Mouse (Mus musculus) G1E (cell line): ENCODE measurements around the gene St3gal5. TPM values are rescaled to one million over a fixed set of nuclear protein-coding genes. Genes with fewer than 3 reads are reported as not detected.

Source experiments
- ATAC-seq: 2 replicates; pipeline ENCODE4 v1.8.0; 2016; ENCODE audit warnings: mild to moderate bottlenecking; ENCODE audit not compliant: insufficient number of reproducible peaks, poor library complexity, low FRiP score, severe bottlenecking; ENCODE audit errors: extremely low read depth
- DNase-seq: peaks from one replicate; pipeline ENCODE4 v3.0.0; 2012; ENCODE audit warnings: low spot score
- H3K27me3 ChIP-seq: 2 replicates; pipeline ENCODE4 v1.6.1; 2012; ENCODE audit warnings: mild to moderate bottlenecking, low read length, inconsistent platforms; ENCODE audit not compliant: insufficient read depth
- H3K36me3 ChIP-seq: replicated peaks from 2 replicates; pipeline ENCODE3; 2012; ENCODE audit warnings: mild to moderate bottlenecking, inconsistent platforms
- H3K4me1 ChIP-seq: 2 replicates; pipeline ENCODE4 v1.6.1; 2012; ENCODE audit warnings: low read depth, low read length, inconsistent platforms, mixed read lengths; ENCODE audit not compliant: insufficient read depth
- H3K4me3 ChIP-seq: 2 replicates; pipeline ENCODE4 v1.5.1; 2012; ENCODE audit warnings: low read depth, mild to moderate bottlenecking, inconsistent platforms, low read length, moderate library complexity, mixed read lengths
- H3K9me3 ChIP-seq: replicated peaks from 2 replicates; pipeline ENCODE4 v1.6.1; 2012; ENCODE audit warnings: inconsistent platforms
- CTCF ChIP-seq: IDR thresholded peaks from 2 replicates; pipeline ENCODE4 v1.5.1; 2012; ENCODE audit warnings: low read depth, low read length, inconsistent platforms, mixed read lengths
- GATA1 ChIP-seq: IDR thresholded peaks from 2 replicates; pipeline ENCODE4 v1.6.1; 2012; ENCODE audit warnings: borderline replicate concordance, low read length, inconsistent platforms, mixed read lengths
- GATA2 ChIP-seq: IDR thresholded peaks from 2 replicates; pipeline ENCODE4 v1.6.1; 2012; ENCODE audit warnings: low read depth, low read length, inconsistent platforms, borderline replicate concordance
- POLR2AphosphoS5 ChIP-seq: IDR thresholded peaks from 2 replicates; pipeline ENCODE4 v1.6.1; 2012; ENCODE audit warnings: low read depth, low read length, inconsistent platforms; ENCODE audit not compliant: insufficient replicate concordance
- TAL1 ChIP-seq: conservative IDR thresholded peaks from 2 replicates; pipeline ENCODE4 v1.6.1; 2012; ENCODE audit warnings: low read depth, low read length, inconsistent platforms, mixed read lengths
- polyA plus RNA-seq: library from polyadenylated mRNA; stranded (reverse); fragments of >175 nt; gene quantifications from 2 replicates; pipeline ENCODE4 v1.2.3, GENCODE M21; 2012
- total RNA-seq, 2 experiments: library from RNA; stranded (forward) in 1 of 2; stranded (reverse) in 1 of 2; fragments of 200-1000 nt in 1 of 2; fragments of >200 nt in 1 of 2; fragmentation: Nextera tagmentation in 1 of 2; gene quantifications; 2 replicates each; pipeline ENCODE4 v1.2.3; 2014 to 2017

St3gal5 gene
- total and polyA plus RNA-seq, 3 experiments = 51.0 to 107 (median 70.0) TPM

DNA sequence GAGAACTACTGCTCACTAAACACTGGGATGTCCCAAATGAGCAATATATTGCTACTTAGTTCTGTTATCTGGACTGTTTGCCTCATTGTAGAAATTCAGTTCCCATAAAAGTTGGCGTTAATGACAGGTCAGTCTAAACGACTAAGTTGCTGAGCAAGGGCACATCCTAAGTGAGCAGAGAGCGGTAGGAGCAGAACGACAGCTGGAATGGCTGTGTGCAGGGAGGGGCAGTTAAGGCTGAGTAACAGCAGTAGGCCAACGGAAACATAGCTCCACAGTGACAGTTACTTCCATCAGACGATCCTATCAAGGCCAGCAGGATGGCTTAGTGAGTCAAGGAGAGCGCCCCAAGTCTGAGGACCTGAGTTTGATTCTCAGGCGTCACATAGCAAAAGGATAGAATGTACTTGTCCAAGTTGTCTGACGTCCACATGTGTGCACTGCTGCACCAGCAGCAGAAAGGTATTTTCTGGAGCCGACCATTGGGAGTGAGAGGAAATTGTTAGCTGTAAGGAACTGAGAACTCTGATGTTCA is 62.5 kb downstream of the St3gal5 start:
- DNase-seq (no peak), ATAC-seq (no peak)
- no peaks in the 10 kb centered on the region for H3K9me3 ChIP-seq
- no peaks in the 10 kb centered on the region for H3K27me3 ChIP-seq
- H3K4me3 ChIP-seq = no peak overlapping the region
- H3K36me3 ChIP-seq = peaks cover 23% of the 10 kb centered on the region
- TF ChIP-seq CTCF (no peak), GATA2 (no peak), TAL1 (no peak), POLR2AphosphoS5 (no peak), GATA1 (no peak)
- H3K4me1 ChIP-seq = peaks cover 43% of the 10 kb centered on the region

DNA sequence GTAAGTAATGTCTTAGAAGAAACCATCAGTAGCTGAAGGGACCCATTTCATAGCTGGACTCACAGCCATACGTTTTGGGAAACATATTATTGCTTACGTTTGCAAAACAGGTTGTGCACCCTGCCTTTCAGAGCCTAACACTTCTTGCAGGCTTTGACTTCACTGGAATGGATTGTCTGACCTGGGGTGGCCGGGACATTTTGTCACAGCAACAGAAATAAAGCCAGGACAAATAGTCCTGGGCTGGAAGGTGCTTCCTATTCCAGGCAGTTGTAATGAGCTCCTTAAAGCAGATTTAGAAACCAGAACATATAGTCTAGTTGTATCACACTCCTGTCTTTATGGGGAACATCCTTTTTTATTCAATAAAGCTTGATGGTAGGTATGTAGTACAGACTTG is 63.6 kb downstream of the St3gal5 start:
- Histone ChIP-seq H3K4me3 (no peak overlapping the region), H3K4me1 (peaks cover 34% of the 10 kb centered on the region), H3K9me3 (no peaks in the 10 kb centered on the region), H3K27me3 (no peaks in the 10 kb centered on the region; the same call in 1 of the 2 replicates), H3K36me3 (peaks cover 12% of the 10 kb centered on the region)
- DNase-seq (no peak), ATAC-seq (no peak)
- TF ChIP-seq GATA1 (no peak), POLR2AphosphoS5 (no peak), CTCF (no peak), GATA2 (no peak), TAL1 (no peak)

DNA sequence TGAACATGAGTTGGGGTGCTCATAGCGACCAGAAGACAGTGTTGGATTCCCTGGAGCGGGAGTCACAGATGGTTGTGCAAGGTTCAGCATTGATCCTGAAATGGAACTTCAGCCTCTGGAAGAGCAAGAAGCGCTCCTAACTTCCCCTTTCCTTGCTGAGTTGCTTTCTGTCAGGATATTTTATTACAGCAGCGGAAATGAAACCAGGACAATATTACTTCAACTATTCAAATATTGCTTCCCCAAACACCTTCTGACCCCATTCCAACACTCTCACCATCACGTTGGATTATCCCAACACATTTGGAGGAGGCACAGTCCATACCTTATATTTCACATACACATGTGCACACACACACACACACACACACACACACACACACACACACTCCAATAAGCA is 64.4 kb downstream of the St3gal5 start:
- DNase-seq (no peak), ATAC-seq (no peak)
- no peak overlapping the region for H3K4me3 ChIP-seq
- H3K9me3 ChIP-seq = no peaks in the 10 kb centered on the region
- H3K4me1 ChIP-seq = peaks cover 34% of the 10 kb centered on the region
- H3K36me3 ChIP-seq = peaks cover 10% of the 10 kb centered on the region
- H3K27me3 ChIP-seq = no peaks in the 10 kb centered on the region; the same call in 1 of the 2 replicates
- no peak for TF ChIP-seq CTCF
- no peak for TF ChIP-seq GATA1
- no peak for TF ChIP-seq POLR2AphosphoS5
- no peak for TF ChIP-seq TAL1
- TF ChIP-seq GATA2 = no peak

DNA sequence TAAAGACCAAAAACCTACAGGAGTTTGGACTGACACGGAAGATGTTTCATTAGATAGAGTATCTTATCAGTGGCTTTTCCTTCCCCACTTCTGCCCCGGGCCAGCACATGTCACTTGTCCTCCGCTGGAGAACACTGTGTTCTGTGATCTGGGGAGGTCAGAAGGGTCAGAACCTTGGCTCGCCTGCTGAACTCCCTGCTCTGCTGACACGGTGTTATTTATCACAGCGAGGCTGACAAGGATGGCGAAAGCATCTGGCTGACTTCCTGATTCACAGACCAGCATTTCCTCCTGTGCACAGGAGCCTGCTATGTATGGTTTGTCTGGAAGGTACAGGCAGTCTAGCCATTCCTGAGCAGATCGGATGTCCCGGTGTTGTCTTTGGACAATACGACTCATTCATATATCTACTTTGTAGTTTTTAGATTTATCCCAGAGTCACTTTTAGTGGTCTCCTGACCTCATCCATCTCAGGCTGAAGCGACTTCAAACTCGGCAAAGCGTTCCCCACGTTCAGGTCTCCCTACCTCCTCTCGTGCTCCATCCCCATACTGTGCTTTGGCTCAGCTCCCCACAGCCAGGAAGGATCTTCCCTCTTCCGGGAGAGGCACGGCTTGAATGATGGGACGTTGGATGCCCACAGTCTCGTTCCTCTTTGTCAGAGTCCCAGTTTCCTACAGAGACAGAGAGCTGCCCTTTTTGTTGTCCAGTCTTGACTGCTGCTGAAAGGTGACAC is 64.9 kb downstream of the St3gal5 start:
- Histone ChIP-seq H3K9me3 (no peaks in the 10 kb centered on the region), H3K4me3 (no peak overlapping the region; the same call in 1 of the 2 replicates), H3K4me1 (peaks cover 34% of the 10 kb centered on the region), H3K27me3 (no peaks in the 10 kb centered on the region; the same call in 1 of the 2 replicates), H3K36me3 (peaks cover 8% of the 10 kb centered on the region)
- TF ChIP-seq GATA1 (no peak), CTCF (no peak), GATA2 (no peak), TAL1 (no peak), POLR2AphosphoS5 (no peak)
- ATAC-seq (peak; percentile 70), DNase-seq (no peak)

DNA sequence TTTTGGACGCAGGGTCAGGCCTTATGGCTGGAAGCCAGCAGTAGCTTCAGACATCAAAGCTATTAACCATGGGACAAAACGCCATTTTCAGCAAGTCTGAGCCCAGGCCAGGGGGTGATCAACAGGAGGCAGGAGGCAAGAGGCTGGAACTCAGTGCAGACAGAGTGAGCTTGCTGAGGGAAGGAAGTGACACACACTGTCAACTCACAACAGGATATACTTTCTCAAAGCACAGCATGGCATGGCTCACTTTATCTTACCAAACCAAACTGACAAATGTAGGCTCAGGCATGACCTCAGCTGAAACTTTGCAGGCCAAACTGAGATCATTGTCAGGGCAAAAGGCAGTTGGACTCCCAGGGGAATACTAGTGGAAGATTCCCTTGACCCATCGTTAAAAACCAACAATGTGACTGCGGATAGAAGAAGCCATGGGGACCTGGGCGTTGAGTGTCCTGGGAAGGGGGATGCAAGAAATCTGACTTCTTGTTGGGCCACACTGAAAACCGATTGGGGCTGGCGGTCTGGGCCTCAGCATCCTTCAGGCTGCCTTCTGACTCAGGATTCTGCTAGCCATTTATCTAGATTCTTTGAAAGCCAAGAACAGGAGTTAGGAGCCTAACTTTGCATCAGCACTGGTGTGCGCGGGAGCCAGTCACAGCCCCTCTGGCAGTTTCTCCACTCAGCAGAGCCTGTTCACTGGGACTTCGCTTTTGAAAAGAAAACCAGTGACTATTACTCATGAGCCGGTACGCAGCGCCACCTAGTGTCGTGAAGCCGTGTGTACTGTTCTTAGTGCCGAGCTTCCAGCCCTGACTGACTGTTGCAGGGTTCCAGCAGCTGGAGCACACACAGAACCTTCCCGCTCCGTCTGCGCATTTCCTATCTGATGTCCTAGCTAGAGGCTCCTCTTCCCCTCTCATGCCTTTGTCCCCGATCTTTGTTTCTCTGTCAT is 67.2 kb downstream of the St3gal5 start:
- ATAC-seq (peak; percentile 37; the same call in 1 of the 2 replicates), DNase-seq (peak; percentile 64)
- peaks cover 34% of the 10 kb centered on the region for H3K4me1 ChIP-seq
- no peaks in the 10 kb centered on the region; the same call in 1 of the 2 replicates for H3K27me3 ChIP-seq
- H3K36me3 ChIP-seq = no peaks in the 10 kb centered on the region
- TF ChIP-seq GATA2 (no peak), CTCF (peak; percentile 76)
- no peaks in the 10 kb centered on the region for H3K9me3 ChIP-seq
- H3K4me3 ChIP-seq = no peak overlapping the region

DNA sequence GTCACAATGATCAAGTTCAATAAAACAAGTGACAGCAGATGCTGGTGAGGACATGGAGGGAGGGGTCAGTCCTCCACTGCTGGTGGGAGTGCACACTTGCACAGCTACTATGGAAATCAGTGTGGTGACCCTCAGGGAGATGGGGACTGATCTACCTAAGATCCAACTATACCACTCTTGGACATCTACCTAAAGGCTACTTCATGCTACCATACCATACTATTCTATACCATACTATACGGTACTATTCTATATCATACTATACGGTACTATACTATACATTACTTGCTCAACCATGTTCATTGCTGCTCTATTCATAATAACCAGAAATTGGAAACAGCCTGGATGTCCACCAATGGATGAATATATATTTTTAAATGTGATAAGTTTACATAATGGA is 68.5 kb downstream of the St3gal5 start:
- no peaks in the 10 kb centered on the region for H3K36me3 ChIP-seq
- H3K4me1 ChIP-seq = peaks cover 29% of the 10 kb centered on the region
- DNase-seq (no peak), ATAC-seq (no peak)
- no peak overlapping the region for H3K4me3 ChIP-seq
- no peaks in the 10 kb centered on the region for H3K9me3 ChIP-seq
- TF ChIP-seq CTCF (no peak), GATA2 (no peak), TAL1 (no peak), GATA1 (no peak), POLR2AphosphoS5 (no peak)
- H3K27me3 ChIP-seq = peaks cover 4% of the 10 kb centered on the region; the same call in 1 of the 2 replicates
